Mouse (Mus musculus): Measurements from ENCODE around the gene Dscam. TPM values are rescaled to one million over a fixed set of nuclear protein-coding genes. Genes with fewer than 3 reads are reported as not detected.

Gene Dscam
- polyA plus RNA-seq, 1 experiment, result 32.8 TPM

DNA sequence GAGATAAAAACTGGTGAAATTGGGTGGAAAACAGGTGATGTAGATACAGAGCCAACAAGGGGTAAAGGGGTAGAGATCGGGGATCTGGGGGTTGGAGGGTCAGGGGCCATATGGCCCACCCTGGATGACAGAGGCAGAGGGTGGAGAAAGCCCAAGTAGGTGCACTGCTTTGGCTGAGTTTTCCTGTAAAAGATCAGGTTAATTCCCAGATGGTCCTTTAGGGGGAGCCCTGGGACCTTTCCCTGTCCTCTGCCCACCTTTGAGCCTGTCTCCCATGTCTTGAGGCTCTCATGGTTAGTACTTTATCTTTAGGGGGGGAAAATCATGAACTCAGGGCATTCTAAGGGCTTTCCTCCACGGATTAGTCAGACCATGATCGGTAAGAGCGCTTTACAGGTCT, 318.2 kb downstream of the Dscam start:
- DNase-seq (ENCODE audit: low read depth), result peak; percentile 70
- peak; percentile 77 for TF ChIP-seq CTCF (IDR thresholded peaks at IDR 0.05; ENCODE audit: borderline replicate concordance, extremely low read depth, insufficient read depth, insufficient read length)
- TF ChIP-seq POLR2A (IDR thresholded peaks at IDR 0.05; ENCODE audit: borderline replicate concordance, extremely low read depth, insufficient read depth, insufficient read length, poor library complexity, severe bottlenecking), result no peak

DNA sequence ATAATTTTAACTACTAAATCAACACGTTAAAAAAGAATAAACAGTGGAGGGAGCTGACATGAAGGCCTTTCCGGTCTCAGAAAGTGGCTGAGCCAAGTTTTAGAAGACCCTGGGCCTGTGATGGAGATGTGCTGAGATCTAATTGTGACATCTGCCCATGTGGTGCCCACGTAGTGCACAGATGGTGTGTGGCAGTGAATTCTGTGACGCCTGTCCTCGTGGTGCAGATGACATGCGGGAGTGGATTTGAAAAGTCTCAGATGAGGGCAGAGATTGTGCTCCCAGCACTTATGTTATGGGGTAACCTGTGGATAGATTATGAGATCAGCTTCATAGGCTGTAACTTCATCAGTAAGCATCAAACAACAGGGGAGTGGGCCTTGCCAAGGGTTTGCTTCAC, 321.6 kb downstream of the Dscam start:
- peak; percentile 73 for DNase-seq (ENCODE audit: low read depth)
- no peak for TF ChIP-seq CTCF (IDR thresholded peaks at IDR 0.05; ENCODE audit: borderline replicate concordance, extremely low read depth, insufficient read depth, insufficient read length)
- no peak for TF ChIP-seq POLR2A (IDR thresholded peaks at IDR 0.05; ENCODE audit: borderline replicate concordance, extremely low read depth, insufficient read depth, insufficient read length, poor library complexity, severe bottlenecking)

DNA sequence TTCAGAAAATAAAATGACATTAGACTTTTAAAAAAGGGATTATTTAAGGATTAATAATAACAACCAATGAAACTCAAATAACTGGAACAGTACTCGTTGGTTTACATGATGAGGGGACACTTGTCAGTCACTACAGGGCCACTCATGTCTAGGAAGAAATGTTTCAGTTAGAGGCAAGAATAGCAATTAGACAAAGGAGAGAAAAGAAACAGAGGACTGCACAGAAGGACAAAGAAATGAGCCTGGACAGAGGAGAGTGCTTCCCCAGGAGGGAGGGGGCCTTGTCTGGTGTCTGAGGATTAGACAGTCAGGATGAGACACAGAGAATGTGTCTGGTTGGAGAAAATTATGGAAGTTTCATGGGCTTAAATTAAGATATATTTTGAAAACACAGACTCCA, 324.0 kb downstream of the Dscam start:
- no peak for TF ChIP-seq CTCF (IDR thresholded peaks at IDR 0.05; ENCODE audit: borderline replicate concordance, extremely low read depth, insufficient read depth, insufficient read length)
- no peak for TF ChIP-seq POLR2A (IDR thresholded peaks at IDR 0.05; ENCODE audit: borderline replicate concordance, extremely low read depth, insufficient read depth, insufficient read length, poor library complexity, severe bottlenecking)
- DNase-seq (ENCODE audit: low read depth), result peak; percentile 73

- TF ChIP-seq CTCF (IDR thresholded peaks at IDR 0.05; ENCODE audit: borderline replicate concordance, extremely low read depth, insufficient read depth, insufficient read length) (no peak), POLR2A (IDR thresholded peaks at IDR 0.05; ENCODE audit: borderline replicate concordance, extremely low read depth, insufficient read depth, insufficient read length, poor library complexity, severe bottlenecking) (no peak)
- peak; percentile 92 for DNase-seq (ENCODE audit: low read depth)
Measured at GRCm38 (mm10) chr16:96846113-96846512, 324.4 kb downstream of the Dscam start.

DNA sequence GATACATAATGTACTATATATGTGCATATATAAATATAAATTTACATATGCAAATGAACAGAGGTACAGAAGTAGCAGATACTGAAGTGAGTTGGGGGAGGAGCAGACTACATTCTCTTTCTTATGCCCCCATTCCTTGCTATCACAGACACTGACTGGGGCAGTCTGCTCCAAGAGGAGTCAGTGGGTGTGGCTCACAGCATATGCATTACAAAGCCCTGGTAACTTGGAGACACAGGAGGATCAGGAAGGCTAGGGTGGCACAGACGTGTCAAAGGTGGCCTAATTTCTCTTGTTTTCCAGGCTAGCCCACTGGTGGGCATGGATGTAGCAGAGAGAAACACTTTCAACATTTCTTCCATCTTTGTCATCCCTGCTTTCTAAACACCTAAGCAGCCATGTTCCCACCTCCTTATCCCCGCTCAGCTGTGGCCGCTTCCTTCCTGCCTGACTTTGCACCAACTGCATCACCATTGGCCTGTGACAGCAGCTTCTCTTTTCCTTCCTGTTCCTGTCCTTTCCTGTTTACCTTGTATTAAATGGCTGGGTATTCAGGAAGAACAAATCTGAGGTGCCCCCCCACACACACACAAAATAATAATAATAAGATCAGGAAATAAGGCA, 325.0 kb downstream of the Dscam start:
- no peak for DNase-seq (ENCODE audit: low read depth)
- TF ChIP-seq POLR2A (IDR thresholded peaks at IDR 0.05; ENCODE audit: borderline replicate concordance, extremely low read depth, insufficient read depth, insufficient read length, poor library complexity, severe bottlenecking) (no peak), CTCF (IDR thresholded peaks at IDR 0.05; ENCODE audit: borderline replicate concordance, extremely low read depth, insufficient read depth, insufficient read length) (no peak)

DNA sequence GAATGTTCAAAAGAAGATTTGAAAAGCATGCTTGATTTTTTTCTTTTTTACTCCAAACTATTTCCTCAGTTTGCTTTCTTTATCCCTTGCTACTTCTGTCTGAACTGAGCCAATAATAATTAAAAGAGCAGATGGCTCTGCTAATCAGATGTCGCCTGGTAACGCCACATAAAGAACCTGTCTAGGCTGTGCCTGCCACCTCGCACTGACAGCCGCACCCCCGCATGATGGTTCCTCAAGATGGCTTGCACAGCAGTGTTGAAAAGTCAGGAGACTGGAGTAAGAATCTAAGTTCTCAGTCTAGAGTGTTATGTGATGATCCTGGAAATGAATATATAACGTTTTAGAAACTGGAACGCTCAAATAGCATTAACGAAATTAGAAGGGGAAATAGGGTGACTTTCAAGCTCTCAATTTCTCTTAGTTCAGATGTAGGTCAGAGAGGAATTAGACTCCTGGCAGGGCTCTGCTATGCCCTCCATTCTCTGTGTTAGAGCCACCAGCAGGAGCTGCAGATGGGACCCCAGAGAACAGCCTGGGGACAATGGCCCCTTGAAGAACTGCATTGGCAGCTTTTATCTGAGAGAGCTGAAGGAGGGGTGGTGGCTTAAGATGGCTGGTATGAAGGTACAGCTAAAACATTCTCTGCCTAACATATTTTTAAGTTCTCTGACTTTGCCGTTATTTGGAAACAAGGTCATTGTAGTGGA, 326.7 kb downstream of the Dscam start:
- peak; percentile 94 for DNase-seq (ENCODE audit: low read depth)
- TF ChIP-seq POLR2A (IDR thresholded peaks at IDR 0.05; ENCODE audit: borderline replicate concordance, extremely low read depth, insufficient read depth, insufficient read length, poor library complexity, severe bottlenecking) (no peak), CTCF (IDR thresholded peaks at IDR 0.05; ENCODE audit: borderline replicate concordance, extremely low read depth, insufficient read depth, insufficient read length) (no peak)

- peak; percentile 43 for DNase-seq (ENCODE audit: low read depth)
- no peak for TF ChIP-seq POLR2A (IDR thresholded peaks at IDR 0.05; ENCODE audit: borderline replicate concordance, extremely low read depth, insufficient read depth, insufficient read length, poor library complexity, severe bottlenecking)
- TF ChIP-seq CTCF (IDR thresholded peaks at IDR 0.05; ENCODE audit: borderline replicate concordance, extremely low read depth, insufficient read depth, insufficient read length), result no peak
Measured at GRCm38 (mm10) chr16:96842829-96843360, 327.7 kb downstream of the Dscam start.

GRCm38 (mm10) chr16:96819649-96820048, 350.9 kb downstream of the Dscam start:
- peak; percentile 87 for DNase-seq (ENCODE audit: low read depth)
- TF ChIP-seq POLR2A (IDR thresholded peaks at IDR 0.05; ENCODE audit: borderline replicate concordance, extremely low read depth, insufficient read depth, insufficient read length, poor library complexity, severe bottlenecking), result no peak
- TF ChIP-seq CTCF (IDR thresholded peaks at IDR 0.05; ENCODE audit: borderline replicate concordance, extremely low read depth, insufficient read depth, insufficient read length), result peak; percentile 74; the same call in 1 of the 2 replicates

DNA sequence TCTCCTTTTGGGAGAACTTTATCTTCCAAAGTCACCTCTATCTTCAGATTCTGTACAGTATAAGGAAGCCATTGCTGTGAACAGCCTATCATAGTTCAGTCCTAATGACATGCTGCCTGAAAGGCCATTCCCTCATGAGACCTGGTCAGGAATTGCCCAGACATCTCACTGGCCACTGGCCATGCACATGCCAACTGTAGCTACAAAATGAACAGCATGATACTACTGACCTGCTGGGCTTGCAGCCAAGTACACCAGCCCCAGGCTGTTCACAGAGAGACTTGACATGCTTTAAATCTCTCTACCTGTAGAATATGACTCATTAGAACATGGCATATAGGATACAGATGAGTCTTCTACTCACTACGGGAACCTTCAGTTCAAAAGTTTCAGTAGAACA, 364.3 kb downstream of the Dscam start:
- DNase-seq (ENCODE audit: low read depth), result no peak
- TF ChIP-seq POLR2A (IDR thresholded peaks at IDR 0.05; ENCODE audit: borderline replicate concordance, extremely low read depth, insufficient read depth, insufficient read length, poor library complexity, severe bottlenecking) (no peak), CTCF (IDR thresholded peaks at IDR 0.05; ENCODE audit: borderline replicate concordance, extremely low read depth, insufficient read depth, insufficient read length) (no peak)

- no peak for TF ChIP-seq POLR2A (IDR thresholded peaks at IDR 0.05; ENCODE audit: borderline replicate concordance, extremely low read depth, insufficient read depth, insufficient read length, poor library complexity, severe bottlenecking)
- TF ChIP-seq CTCF (IDR thresholded peaks at IDR 0.05; ENCODE audit: borderline replicate concordance, extremely low read depth, insufficient read depth, insufficient read length), result no peak
- DNase-seq (ENCODE audit: low read depth), result peak; percentile 67
Measured at GRCm38 (mm10) chr16:96802636-96803035, 367.9 kb downstream of the Dscam start.

- DNase-seq (ENCODE audit: low read depth), result peak; percentile 75
- no peak for TF ChIP-seq POLR2A (IDR thresholded peaks at IDR 0.05; ENCODE audit: borderline replicate concordance, extremely low read depth, insufficient read depth, insufficient read length, poor library complexity, severe bottlenecking)
- no peak for TF ChIP-seq CTCF (IDR thresholded peaks at IDR 0.05; ENCODE audit: borderline replicate concordance, extremely low read depth, insufficient read depth, insufficient read length)
Measured at GRCm38 (mm10) chr16:96801650-96802237, 368.8 kb downstream of the Dscam start.
